Mouse (Mus musculus) inflammation-experienced regulatory T-cells, adult 6 months (primary cell): Measurements from ENCODE around the gene Zfp143. TPM values are rescaled to one million over a fixed set of nuclear protein-coding genes. Genes with fewer than 3 reads are reported as not detected.

Experiments used
- ATAC-seq: one replicate; pipeline ENCODE4 v1.8.0; 2017
- polyA plus RNA-seq, 3 experiments: library from polyadenylated mRNA; unstranded; fragments of 100-300 nt; shearing (Covaris generic); gene quantifications; one replicate each; pipeline ENCODE4 v1.2.1; 2017

The Zfp143 gene
- polyA plus RNA-seq, 3 experiments from 2014 or later, result 35.4 to 48.6 (median 43.5) TPM

- no peak for ATAC-seq
Observed at GRCm38 (mm10) chr7:110143863-110144262, 82.8 kb downstream of the Zfp143 start.

Other genes with a start within 250 kb of the Zfp143 start
- gene Scube2, start 195.5 kb upstream of the Zfp143 start, polyA plus RNA-seq, result not detected
- gene Dennd5a, start 100.7 kb upstream of the Zfp143 start, polyA plus RNA-seq, result 10 to 100 TPM; 24.7 to 27.5 (median 27.2) TPM
- 10 to 100 TPM; 32.8 to 38.3 (median 38.2) TPM for gene Tmem41b, start 74.3 kb upstream of the Zfp143 start, polyA plus RNA-seq
- gene Ipo7, start 42.9 kb upstream of the Zfp143 start, polyA plus RNA-seq, result 10 to 100 TPM; 23.6 to 44.6 (median 26.4) TPM
- gene Wee1, start 60.8 kb downstream of the Zfp143 start, polyA plus RNA-seq, result 1 to 10 TPM; 1.5 to 4.5 (median 2.6) TPM
- gene Swap70, start 160.5 kb downstream of the Zfp143 start, polyA plus RNA-seq, result 10 to 100 TPM; 28.6 to 38.2 (median 31.7) TPM